Mouse (Mus musculus) lung, postnatal 4 days (tissue): ENCODE measurements around the gene Pxdn.
A peak's percentile ranks its signal among the peaks of the same experiment; 100 is the strongest.

Source experiments
- DNase-seq, 2 experiments: peaks; one replicate each; pipeline ENCODE4 v3.0.0; 2021

Pxdn gene

DNA sequence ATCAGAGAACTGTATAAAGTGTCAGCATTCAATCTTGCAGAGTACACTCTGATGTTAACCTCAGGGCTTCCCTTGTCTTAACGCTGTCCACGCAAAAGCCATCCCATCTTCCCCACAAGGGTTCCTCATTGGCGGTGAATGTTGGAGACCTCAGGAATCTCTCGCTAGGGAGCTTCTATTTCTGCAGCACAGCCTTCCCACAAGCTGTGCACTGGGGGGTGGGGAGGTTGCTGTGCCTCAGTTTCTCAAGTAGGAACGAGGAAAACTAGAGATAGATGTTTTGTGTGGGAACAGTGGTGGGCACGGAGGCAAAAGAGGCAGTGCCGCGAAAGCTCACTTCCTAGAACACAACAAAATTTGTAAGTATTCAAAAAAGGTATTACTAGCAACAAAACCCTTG is at the start of gene Pxdn:
Gene Pxdn, plus strand, starts transcription at position 301 of the 400 bp plus-strand sequence.
- no peak for DNase-seq

DNA sequence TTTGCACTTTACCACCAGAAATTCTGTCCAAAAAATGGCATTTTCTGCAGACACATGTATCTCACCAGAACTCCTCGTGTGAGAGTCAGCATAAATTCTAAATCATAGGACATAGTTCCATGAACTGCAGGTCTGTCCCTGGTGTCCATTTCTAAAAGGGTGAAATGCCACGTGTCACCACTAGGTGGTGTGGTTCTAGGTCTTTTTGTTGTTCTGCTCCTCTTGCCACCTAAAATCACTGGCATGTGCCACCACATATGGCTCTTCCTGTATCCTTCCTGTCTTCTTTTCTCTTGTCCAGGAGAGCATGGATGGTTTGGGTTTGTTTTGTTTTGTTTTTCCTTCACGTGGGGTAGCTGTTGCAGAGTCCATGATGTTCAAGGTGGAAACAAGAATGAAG is 42.7 kb upstream of the Pxdn start:
- DNase-seq = peak in 1 of 2 experiments; percentile 43

DNA sequence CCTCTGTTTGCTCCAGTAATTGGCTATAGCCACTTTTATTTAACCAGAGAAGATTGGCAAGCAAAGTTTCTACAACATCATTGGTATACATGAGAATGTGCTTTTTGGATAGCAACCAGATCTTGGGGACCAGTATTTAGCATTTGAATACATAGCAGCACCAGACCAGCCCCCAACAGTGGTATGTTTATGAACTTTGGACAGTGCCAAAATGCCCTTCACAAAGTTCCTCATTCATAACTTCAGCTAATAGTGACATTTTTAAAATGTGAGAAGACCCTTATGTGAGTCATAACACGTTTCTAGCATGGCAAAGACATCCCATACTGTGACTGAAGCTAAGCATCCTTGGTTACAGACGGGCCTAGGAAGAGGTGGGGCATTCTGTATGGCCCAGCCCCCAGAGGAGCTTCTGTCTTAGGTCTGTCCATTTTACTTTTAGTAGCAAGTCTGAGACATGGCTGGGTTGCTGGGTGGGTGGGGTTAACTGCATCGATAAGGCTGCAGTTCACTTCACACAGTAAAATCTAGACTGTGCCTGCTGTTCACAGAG is 39.8 kb upstream of the Pxdn start:
- DNase-seq = no peak

DNA sequence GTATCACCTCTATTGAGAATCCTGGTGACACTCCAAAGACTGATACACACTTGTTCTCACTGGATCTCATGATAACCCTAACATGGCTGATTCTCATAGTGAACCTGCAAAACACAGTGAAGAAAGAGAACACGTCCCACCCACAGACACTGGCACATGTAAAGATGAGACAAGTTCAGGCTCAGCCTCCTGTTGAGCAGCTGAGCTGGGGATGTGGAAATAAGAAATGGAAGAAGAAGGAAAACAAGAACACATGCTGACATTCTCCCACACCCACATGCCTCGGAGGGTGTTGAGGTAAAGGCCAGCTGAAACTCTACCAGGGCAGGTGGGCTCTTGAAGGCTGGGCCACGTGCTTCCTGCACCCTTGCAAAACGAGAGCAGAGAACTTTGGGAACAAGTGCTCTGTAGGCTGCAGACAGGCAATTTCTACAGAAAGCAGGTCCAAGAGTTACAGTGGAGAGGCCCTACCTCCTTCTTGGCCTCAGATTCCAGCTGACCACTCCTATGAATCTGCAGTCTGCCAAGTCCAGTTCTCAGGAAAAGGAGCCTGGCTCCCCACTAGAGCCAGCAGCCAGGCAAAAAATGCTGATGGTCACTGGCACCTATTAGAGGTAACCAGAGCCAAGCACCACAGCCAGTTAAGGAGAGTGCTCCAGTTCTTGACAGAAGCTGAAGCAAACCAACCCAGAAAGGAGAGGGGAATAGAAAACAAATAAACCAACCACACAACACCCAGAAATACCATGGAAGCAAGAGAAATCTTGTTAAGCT is 33.1 kb upstream of the Pxdn start:
- DNase-seq = no peak

DNA sequence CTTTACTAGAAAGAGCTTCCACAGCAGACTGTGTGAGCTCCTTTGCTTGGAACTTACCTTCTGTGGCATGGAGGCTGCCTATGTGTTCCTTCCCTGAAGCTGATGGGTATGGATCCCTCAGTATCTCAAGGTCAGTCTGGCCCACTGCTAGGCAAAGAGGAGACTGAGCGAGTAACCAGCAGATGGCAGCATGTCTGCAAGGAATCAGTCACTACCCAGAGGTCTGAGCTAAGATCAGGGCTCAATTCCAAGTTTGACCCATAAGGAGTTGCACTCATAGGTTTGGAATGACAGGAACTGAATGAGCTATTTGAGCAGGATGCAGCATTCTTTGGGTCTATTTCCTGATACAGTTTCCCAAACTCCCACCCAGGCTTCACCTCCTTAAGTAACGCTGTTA is 30.4 kb upstream of the Pxdn start:
- peak; percentile 67 to 80 for DNase-seq

DNA sequence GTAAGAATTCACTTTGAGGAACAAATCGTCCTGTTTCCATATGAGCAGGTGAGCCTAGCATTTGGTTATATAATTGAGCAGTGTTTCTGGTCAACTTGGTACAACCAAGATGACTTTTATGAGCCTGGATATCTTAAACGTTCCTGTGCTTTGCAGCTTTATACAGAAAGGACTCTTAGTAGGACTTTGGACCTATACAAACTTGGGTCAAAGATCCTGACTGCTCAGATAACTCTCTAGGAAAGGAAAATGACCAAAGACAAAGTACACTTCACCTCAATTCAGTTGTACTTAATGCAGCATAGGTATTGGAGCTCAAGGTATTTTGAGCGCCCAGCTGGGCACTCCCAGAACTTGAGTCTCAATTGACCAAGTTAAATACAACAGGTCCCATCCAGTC is 21.3 kb upstream of the Pxdn start:
- no peak for DNase-seq

DNA sequence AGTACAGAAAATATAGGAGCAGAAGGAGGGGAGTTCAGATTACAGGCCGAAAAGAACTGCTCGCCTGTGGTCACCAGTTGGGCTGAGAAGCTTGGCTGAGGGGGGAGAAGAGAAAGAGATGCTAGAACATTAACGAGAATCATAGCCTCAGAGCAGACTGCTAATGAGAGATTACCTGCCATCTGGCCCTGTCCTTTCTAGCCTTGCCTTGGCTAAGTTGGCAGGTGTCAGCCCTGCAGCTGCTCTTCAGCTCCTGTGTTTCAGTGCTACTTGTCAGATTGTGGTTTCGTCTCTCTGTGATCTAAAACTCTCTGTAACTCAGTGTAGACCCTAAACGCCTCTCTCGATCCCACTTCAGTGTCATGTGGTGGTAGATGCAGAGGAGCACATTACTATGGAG is 20.6 kb upstream of the Pxdn start:
- no peak for DNase-seq

DNA sequence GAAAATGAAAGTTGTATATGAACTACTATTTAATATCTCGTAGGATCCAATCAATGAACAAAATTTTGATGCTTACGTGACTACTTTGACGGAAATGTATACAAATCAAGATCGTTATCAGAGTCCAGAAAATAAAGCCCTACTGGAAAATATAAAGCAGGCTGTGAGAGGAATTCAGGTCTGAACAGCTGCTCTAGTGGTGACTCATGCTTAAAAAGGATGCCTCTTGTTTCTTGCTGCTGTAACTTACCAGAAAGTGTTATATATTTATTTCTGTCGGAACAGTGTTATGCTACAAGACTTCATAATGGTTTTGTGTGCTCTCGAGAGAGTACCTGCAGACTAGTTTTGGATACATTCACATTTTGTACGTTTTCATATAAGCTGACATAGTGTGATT is 17.1 kb upstream of the Pxdn start:
- no peak for DNase-seq

DNA sequence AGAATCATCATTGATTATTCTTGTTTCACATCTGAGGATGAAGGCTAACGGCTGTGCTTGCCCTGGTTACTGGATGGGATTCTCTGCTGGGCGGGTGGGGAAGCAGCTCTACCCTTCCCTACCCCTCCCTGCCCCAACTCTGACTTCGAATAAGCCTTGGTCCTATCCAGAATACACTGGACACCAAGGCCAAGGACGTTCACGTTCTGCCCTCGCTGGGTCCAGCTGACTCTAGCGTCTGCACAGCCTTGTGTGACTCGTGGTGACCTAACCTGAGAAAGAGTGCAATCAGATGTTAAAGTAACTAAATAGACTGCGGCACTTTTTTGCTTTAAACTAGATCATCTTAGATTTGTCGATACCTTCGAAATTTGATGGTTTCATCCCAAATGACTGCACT is 15.9 kb upstream of the Pxdn start:
- DNase-seq = no peak

DNA sequence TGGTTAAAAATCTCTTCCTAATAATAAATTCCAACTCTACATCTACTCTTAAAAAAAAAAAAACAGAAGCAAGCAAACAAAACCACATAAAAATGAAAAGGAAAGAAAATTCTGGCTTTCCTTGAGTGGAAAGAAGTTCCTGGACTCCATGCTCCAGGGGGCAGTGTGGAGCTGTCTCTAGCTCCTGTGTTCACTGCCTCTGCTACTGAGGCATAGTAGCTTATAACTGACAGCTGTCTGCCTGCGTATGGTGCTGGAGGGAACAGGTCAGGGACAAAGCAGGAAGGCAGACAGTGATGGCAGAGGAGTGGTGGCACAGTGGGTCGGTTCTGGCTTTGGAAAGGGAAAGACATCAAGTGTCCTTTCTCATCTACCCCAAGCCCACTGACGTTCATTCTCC is 10.5 kb upstream of the Pxdn start:
- DNase-seq = peak; percentile 55 to 69

DNA sequence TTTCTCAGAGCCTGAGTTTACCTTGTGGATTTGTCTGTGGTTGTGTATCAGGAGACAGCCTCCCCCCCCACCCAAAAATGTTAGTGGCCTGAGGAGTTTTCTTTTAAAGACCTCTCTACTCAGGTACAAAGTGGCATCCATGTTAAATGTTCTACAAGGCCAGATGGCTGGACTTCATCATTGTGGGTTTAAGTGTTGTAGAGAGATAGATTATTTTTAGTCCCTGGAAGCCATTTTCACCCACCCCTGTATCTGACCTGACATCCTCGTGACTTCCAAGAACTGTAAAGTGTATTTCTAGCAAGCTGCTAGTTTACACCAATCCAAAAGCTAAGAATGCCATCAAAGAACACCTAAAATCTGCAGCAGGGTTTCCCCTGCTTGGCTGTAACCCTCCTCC is 6.8 kb upstream of the Pxdn start:
- DNase-seq = no peak

DNA sequence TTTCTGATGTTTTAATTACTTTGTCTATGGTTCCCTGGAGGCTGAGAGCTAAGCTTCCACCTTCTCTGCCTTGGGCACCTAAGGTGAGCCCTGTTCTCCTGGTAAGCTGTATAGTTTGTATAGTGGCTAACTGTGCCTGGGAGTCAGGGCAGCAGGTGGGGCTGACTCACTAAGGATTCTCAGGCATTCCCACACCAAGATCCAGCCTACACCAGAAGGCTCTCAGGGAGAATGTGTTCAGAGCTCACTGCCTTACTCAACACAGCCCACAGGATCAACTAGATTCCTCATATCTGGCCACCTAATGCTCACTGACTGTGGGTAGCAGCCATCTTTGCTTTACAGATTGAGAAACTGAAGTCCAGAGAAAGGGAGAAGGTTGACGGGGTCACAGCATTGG is 4.5 kb upstream of the Pxdn start:
- peak in 1 of 2 experiments; percentile 3 for DNase-seq

DNA sequence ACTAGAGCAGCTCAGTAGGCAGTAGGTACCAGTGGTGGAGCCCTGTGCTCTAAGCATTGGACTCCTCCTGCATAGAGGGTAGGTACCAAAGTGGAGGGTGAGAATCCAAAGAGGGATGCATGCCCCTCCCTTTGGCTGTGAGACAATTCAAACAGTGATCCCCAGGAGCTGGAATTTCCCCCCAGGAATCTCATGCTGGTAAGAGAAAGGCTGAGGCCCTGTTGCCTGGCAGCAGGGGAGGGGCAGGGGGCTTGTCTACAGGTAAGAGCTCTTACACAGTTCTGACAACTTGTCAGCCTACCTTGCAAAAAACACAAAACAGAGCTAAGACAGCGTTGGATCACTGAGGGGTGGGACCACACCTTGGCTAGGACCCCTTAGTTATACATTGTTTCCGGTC is 3.9 kb upstream of the Pxdn start:
- DNase-seq = peak in 1 of 2 experiments; percentile 16

DNA sequence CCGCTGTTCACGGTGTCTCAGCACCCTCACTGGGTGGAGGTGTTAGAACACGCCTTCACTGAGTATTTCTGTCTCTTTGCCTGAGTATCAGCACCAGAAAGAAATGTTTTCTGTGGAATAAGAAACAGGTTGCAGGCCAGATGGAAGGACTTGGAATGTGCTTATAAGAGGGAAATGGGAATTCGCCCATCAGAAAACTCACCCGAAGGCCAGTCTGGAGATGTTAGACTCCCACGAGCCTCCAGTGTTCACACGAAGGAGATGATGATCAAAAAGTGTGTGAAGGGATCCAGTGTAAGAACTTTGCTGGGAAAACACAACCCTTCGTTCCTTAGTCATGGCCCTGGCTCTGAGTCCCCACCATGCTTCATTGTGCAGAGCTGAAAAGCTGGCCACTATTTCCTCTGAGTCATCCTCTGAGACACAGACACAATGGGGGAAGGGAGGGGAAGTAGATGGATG is 3.3 kb upstream of the Pxdn start:
- DNase-seq = peak in 1 of 2 experiments; percentile 10

DNA sequence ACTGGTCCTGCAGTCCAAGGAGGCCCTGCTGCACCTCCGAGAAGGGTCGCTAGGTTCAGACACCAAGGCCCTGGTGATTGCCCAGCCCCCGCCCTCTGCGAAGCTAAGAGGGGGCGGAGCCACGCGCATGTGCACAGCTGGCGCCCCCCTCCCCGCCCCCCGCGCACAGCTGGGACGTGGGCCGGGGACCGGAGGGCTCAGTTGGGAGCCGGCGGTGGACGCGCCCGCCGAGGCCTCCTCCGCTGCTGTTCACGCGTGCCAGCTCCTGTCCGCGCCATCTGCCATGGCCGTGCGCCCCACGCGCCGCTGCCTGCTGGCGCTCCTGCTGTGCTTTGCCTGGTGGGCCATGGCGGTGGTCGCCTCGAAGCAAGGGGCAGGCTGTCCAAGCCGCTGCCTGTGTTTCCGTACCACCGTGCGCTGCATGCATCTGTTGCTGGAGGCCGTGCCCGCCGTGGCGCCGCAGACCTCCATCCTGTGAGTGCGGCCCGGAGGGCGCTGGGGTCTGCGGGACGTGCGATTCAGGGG is 505 bp downstream of the Pxdn start:
- DNase-seq = peak; percentile 78 to 88

DNA sequence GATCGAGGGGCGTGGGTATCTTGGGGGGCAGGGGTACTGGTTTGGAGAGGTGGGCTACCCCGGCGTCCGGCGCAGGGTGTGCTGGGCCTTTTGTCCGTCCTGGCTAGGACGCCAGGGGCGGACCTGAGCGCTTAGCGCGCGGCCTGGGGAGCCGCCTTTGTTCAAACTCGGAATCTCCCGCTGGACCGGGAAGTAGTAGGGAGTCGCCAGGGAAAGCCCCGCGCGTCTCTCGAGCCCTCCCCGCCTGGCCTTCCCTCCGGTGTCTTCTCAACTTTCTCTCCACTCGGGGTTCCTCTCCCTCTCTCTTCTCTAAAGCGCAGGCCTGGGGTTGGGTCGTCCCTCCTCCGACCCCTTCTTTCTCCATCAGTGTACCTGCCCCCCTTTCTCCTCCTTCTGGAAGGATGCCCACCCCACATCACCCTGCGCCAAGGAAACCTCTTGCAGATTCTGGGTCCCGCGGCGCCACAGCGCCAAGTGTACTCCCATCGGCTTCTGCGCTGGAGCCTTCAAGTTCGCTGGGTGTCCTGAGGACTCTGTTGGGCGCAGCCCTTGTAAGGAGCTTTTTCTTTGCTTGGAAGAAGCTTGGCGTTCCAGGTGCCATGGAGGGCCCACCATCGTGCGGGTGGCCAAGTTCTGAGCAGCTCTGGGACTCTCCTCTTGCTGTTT is 1.1 kb downstream of the Pxdn start:
- DNase-seq = peak; percentile 75 to 82

DNA sequence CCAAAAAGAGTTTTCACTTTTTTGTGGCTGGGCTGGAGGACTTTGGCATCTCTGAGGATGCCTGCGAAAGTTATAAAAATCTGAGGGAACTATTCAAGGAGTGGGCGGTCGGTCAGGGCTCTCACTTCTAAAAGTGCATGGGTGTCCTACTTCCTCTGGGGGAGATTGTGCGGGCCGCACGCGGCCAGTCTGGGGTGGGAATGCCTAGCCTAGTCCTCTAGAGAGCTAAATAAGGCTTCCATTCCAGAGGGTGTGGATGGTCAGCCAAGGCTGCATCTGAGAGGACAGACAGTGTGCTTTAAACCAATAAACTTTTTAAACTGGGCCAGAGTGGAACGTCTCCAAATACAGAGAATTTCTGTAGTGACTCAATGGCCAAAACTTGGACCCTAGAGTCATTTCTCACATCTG is 1.9 kb downstream of the Pxdn start:
- DNase-seq = peak; percentile 20 to 40

DNA sequence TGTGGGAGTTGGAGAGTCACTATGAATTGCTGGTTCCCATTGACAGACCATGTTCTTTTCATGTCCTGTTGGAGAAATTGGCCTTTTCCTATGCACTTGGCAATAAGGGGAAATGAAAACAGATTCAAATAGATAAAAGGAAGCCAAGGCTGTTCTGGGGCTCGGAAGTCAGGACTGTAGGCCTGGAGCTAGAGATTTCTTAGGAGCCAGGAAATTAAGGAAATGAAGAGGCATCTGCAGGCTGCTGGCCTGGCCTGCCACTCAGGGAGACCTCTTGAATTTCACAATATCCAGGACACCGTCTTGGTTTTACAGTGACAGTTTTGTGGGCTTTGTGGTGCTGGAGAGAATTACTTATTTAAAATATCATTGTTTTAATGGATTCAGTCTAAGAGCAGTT is 5.0 kb downstream of the Pxdn start:
- peak in 1 of 2 experiments; percentile 12 for DNase-seq

DNA sequence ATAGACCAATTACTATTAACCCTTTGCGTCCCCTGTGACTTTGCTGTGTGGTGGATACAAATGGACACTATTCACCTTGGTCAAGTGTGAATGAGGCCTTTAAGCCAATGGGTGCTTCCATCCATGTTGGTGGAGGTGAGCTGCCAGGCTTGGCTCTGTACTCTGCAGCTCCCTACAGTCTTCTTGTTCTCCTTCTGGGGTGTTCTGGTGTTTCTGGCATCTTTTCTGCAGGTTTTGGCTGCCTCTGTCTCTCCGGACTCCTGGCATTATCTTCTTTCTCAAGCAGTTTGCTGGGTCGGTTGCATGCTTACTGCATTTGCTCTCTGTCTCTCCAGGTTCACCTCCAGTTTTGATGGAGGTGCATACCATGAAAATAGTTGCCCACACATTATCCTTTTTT is 7.2 kb downstream of the Pxdn start:
- no peak for DNase-seq

DNA sequence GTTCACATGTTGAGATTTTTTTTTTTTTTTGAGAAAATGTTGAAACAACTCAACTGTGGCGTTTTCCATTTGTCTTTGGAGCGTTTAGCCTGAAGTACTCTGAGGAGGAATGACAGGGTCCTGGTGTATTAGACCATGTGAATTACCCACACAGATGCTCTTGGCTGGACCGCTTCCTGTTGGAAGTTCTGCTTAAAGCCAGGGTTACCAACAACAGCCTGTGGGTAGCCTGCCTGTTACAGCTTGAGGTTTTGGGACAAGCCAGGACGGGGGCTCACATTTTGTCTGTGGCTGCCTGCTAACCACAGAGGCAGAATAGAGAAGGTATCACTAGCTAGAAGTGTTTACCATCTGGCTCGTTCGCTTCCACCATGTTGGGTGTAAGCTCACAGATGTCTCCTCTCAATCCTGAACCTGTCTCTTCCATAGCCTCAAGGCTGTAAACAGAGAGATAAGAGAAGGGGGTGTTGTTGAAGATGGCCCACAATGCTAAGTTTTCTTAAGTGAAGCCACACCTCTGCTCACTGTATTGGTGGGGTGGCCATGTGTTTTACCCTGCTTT is 7.9 kb downstream of the Pxdn start:
- DNase-seq = no peak

DNA sequence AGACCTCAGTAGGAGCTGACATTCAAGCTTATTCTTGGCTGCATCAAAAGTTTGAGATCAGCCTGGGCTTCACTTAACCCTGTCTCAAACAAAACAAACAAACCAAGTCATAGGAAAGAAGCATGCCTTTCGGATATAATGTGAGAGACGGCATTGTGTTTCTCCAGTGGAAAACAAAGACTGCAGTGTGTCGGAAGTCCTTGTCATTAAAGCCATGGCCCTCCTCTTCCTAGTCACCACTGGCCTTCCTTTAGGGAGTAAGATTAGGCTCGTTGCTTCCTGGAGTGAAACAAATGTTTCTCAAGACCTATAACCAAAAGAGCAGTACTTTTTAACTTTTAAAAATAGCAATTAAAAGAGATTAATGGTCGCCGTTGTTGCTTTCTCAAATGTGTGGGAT is 13.6 kb downstream of the Pxdn start:
- DNase-seq = no peak

DNA sequence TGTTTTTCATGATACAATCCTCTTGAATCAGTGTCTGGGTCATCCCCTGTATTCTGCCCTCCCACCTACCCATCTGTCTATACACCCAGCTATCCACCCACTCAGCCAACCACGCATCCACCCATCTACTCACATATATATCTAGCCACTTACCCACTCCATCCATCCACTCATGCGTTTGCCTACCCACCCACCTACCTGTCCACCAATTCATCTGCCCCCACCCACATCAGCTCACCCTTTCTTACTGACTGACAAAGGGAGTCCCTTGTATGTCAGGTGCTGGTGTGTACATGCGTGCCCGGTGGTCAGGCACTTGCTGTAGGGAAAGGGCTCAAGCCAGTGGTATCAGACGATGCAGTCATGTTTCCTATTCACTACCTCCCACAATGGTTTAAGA is 14.1 kb downstream of the Pxdn start:
- no peak for DNase-seq

DNA sequence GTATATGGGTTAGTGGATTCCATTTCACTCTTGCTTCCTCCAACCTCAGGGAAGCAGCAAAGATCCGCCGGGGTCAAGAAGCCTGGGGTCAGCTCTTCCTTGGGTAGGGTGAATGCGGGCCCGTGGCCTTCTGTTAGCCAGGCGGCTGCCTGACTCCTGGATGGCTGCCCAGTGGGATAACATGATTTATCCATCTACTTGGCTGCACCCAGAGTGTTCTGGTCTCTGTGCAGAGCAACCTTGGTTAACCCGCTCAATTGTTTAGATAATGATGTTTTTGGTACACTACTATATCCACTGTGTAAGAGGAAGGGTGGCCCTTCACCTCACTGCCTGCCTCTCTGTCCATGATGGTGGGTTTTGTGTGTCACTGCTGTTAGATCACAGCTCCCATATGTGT is 14.7 kb downstream of the Pxdn start:
- peak; percentile 52 to 62 for DNase-seq

DNA sequence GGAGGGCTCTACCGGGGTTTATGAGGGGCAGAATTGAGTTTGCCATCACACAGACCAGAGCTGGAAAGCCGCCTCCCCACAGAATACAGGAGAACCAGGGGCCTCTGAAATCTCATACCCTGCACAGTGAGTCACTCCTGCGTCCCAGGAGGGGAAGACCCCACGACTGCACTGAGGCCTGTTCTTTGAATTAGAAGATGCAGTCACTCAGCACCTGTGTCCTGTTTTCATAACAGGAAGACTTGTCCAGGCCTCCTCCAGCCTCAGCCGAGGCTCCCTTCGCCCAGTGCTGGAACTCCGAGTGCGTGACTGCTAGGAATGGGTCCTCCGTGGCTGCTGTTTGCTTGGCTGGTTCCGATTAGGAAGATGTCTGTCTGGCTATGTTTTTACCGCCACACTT is 16.6 kb downstream of the Pxdn start:
- DNase-seq = no peak
